Mouse (Mus musculus) thymus, adult 2 months (tissue): ENCODE measurements around the gene Scp2. TPM values are rescaled to one million over a fixed set of nuclear protein-coding genes. Genes with fewer than 3 reads are reported as not detected.

Source experiments
- DNase-seq: peaks from one replicate; pipeline ENCODE4 v3.0.0; 2021
- H3K27ac ChIP-seq: fragments of 200-500 bp; 2 replicates; pipeline ENCODE4 v1.5.1; 2012; ENCODE audit warnings: low read length, control low read depth; ENCODE audit not compliant: control insufficient read depth, insufficient read depth
- H3K27me3 ChIP-seq: fragments of 200-500 bp; 2 replicates; pipeline ENCODE4 v1.6.1; 2012; ENCODE audit warnings: mild to moderate bottlenecking, low read length, moderate library complexity, mixed read lengths; ENCODE audit not compliant: control insufficient read depth, insufficient read depth
- H3K36me3 ChIP-seq: fragments of 200-500 bp; 2 replicates; pipeline ENCODE4 v1.6.1; 2012; ENCODE audit warnings: mild to moderate bottlenecking, low read length, moderate library complexity; ENCODE audit not compliant: control insufficient read depth, insufficient read depth
- H3K4me1 ChIP-seq: fragments of 200-500 bp; replicated peaks from 2 replicates; pipeline ENCODE4 v1.6.1; 2012; ENCODE audit warnings: low read length; ENCODE audit not compliant: control insufficient read depth, insufficient read depth
- H3K4me3 ChIP-seq: fragments of 200-500 bp; 2 replicates; pipeline ENCODE4 v1.5.1; 2012; ENCODE audit warnings: mild to moderate bottlenecking, low read length, control low read depth, moderate library complexity; ENCODE audit not compliant: control insufficient read depth, insufficient read depth
- CTCF ChIP-seq: fragments of 200-500 bp; IDR thresholded peaks from 2 replicates; pipeline ENCODE4 v1.5.1; 2012; ENCODE audit warnings: mild to moderate bottlenecking, control low read depth, low read length, moderate library complexity, borderline replicate concordance; ENCODE audit not compliant: control insufficient read depth, poor library complexity, insufficient read depth; ENCODE audit errors: extremely low read depth
- POLR2A ChIP-seq: fragments of 200-500 bp; IDR thresholded peaks from 2 replicates; pipeline ENCODE4 v1.6.1; 2012; ENCODE audit warnings: mild to moderate bottlenecking, low read length, control low read depth, moderate library complexity; ENCODE audit not compliant: control insufficient read depth, poor library complexity, insufficient read depth; ENCODE audit errors: extremely low read depth
- WGBS: fragments of 180-500 bp; shearing (Covaris S2); methylation state at CpG from one replicate; pipeline ENCODE4 v1.1.7; 2018; 5-methylcytosine and 5-hydroxymethylcytosine counted together
- polyA plus RNA-seq: library from polyadenylated mRNA; depleted of rRNA; stranded (reverse); fragments of >200 nt; gene quantifications from 2 replicates; pipeline ENCODE4 v1.2.3, GENCODE M21; 2012

Scp2 gene
- polyA plus RNA-seq, 1 experiment = 103 TPM

- WGBS = 98% methylated on average over 3 of the region's 3 CpGs
- Histone ChIP-seq H3K4me1 (peaks cover 6% of the 10 kb centered on the region), H3K27ac (no peak overlapping the region), H3K27me3 (no peaks in the 10 kb centered on the region), H3K36me3 (no peaks in the 10 kb centered on the region), H3K4me3 (no peak overlapping the region)
- TF ChIP-seq POLR2A = no peak
- TF ChIP-seq CTCF = no peak
- no peak for DNase-seq
Measured at GRCm38 (mm10) chr4:108072086-108072485, 72.7 kb downstream of the Scp2 start.

DNA sequence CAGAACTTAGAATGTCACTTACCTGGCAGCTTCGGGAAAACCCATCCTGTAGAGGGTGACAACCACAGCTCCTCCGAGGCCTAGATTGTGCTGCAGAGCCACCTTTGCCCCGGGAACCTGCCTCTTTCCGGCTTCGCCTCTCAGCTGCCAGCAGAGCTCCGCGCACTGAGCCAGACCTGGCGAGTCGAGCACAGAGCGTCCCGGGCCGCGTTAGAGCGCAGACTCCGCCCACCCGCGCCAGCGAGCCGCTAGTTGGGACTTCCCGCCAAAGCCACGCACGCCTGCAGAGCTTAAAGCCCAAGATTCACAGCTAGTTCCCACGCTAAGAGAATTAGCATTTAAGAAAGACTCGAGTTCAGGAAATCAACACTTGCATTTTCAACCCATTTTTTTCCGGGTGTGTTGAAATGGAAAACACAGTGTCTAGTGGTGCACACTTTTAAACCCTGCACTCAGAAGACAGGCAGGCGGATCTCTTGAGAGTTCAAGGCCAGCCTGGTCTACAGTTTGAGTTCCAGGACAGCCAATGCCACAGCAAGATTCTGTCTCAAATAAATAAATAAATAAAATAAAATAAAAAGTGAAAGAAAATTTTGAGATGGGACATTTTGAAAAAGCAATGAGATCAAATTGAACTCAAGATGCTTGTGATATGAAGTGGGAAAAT, 73.4 kb downstream of the Scp2 start:
- Histone ChIP-seq H3K27ac (peak overlapping the region; percentile 42; the same call in 1 of the 2 replicates), H3K36me3 (peaks cover under 1% of the 10 kb centered on the region; the same call in 1 of the 2 replicates), H3K4me3 (peak overlapping the region; percentile 52), H3K27me3 (no peaks in the 10 kb centered on the region), H3K4me1 (peaks cover 6% of the 10 kb centered on the region)
- WGBS = 3% methylated on average over 26 of the region's 26 CpGs
- DNase-seq = peak; percentile 98
- 0 out of 2 replicates have a peak, but pooled peaks have one; percentile 44 for TF ChIP-seq CTCF
- 0 out of 2 replicates have a peak, but pooled peaks have one; percentile 32 for TF ChIP-seq POLR2A

DNA sequence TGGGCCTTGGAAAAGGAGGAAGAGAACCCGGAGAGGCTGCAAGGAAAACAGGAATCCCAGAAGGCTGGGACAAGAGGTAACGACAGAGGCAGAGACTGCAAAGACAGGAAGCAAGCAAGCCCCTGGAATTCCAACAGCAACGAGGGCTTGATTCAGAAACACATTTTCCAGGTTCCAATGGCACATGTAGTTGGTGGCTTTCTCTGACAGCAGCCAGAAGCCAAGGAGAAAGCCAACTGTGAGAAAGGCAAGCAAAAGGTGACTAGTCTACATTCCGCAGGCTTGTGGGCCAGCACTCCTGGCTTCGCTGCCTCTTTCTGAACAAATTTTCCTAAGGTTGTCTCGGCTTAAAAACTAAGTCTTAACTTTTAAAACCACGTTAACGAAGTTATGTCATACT, 74.1 kb downstream of the Scp2 start:
- Histone ChIP-seq H3K27me3 (no peaks in the 10 kb centered on the region), H3K27ac (peak overlapping the region; percentile 42), H3K4me3 (peak overlapping the region; percentile 52), H3K36me3 (peaks cover 7% of the 10 kb centered on the region), H3K4me1 (peaks cover 6% of the 10 kb centered on the region)
- DNase-seq = peak; percentile 8
- 4% methylated on average over 8 of the region's 8 CpGs for WGBS
- TF ChIP-seq CTCF = no peak
- no peak for TF ChIP-seq POLR2A

GRCm38 (mm10) chr4:108070286-108070685, 74.5 kb downstream of the Scp2 start:
- TF ChIP-seq CTCF (no peak), POLR2A (no peak)

DNA sequence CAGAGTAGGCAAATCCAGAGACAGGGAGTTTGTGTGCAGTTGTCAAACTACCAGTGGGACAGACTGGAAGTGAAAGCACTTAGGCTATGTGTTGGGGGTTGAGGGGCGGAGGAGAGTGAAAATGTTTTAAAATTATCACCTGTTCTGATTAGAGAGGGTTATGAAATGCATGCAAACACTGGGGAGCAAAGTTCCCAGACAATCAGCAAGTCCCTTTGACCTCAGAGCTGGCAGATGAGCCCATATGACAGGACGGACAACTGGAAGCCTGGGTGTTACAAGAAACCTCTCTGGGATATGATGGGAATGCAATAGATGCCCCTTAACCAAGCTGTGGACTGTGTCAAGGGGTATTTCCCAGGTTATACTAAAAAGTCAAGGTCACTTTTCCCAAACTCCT, 76.7 kb downstream of the Scp2 start:
- Histone ChIP-seq H3K4me3 (no peak overlapping the region), H3K4me1 (peaks cover 6% of the 10 kb centered on the region), H3K36me3 (peaks cover 14% of the 10 kb centered on the region), H3K27ac (no peak overlapping the region), H3K27me3 (no peaks in the 10 kb centered on the region)
- DNase-seq = no peak
- WGBS = 96% methylated on average over 2 of the region's 2 CpGs
- TF ChIP-seq CTCF (no peak), POLR2A (no peak)

More at GRCm38 (mm10) chr4:108070286-108070685, 74.5 kb downstream of the Scp2 start:
- Histone ChIP-seq H3K4me1 (peaks cover 6% of the 10 kb centered on the region), H3K27ac (no peak overlapping the region), H3K4me3 (peak overlapping the region; percentile 52), H3K27me3 (no peaks in the 10 kb centered on the region), H3K36me3 (peaks cover 7% of the 10 kb centered on the region)
- no peak for DNase-seq
- WGBS = 48% methylated on average over 4 of the region's 4 CpGs

- Histone ChIP-seq H3K27me3 (no peaks in the 10 kb centered on the region), H3K27ac (no peak overlapping the region), H3K4me3 (no peak overlapping the region), H3K36me3 (peaks cover 21% of the 10 kb centered on the region), H3K4me1 (peaks cover 6% of the 10 kb centered on the region)
- no peak for DNase-seq
- 86% methylated on average over 7 of the region's 7 CpGs for WGBS
- no peak for TF ChIP-seq CTCF
- no peak for TF ChIP-seq POLR2A
Measured at GRCm38 (mm10) chr4:108067261-108067660, 77.5 kb downstream of the Scp2 start.
